Mouse (Mus musculus): ENCODE data around the gene Slc44a1. TPM values are rescaled to one million over a fixed set of nuclear protein-coding genes. Genes with fewer than 3 reads are reported as not detected.

Slc44a1 gene
- polyA plus RNA-seq, 1 experiment from 2014 or later, result 44.1 TPM

GRCm38 (mm10) chr4:53621084-53621483, 180.9 kb downstream of the Slc44a1 start:
- H3K9ac ChIP-seq (ENCODE audit: low read depth, low read length), result no peak overlapping the region
- no peak overlapping the region for H3K4me2 ChIP-seq (ENCODE audit: low read length)
- no peak for TF ChIP-seq CTCF (IDR thresholded peaks at IDR 0.05; ENCODE audit: low read depth)
- H3K4me1 ChIP-seq (replicated peaks; ENCODE audit: insufficient read depth, low read length), result 0 out of 2 replicates have a peak, but pooled peaks cover 5% of the 10 kb centered on the region
- H3K27me3 ChIP-seq (ENCODE audit: insufficient read depth, low read length), result no peaks in the 10 kb centered on the region
- WGBS, result 29% methylated on average over 6 of the region's 6 CpGs
- H3K9me3 ChIP-seq (replicated peaks; ENCODE audit: low read length), result no peaks in the 10 kb centered on the region
- H3K27ac ChIP-seq, result no peak overlapping the region
- no peak overlapping the region for H3K4me3 ChIP-seq (replicated peaks; ENCODE audit: low read depth, low read length)
- peak; percentile 75 for DNase-seq (ENCODE audit: low spot score)
- no peak for ATAC-seq (replicated peaks; ENCODE audit: low FRiP score, low read depth)
- H3K36me3 ChIP-seq (ENCODE audit: insufficient read depth, low read length), result no peaks in the 10 kb centered on the region

GRCm38 (mm10) chr4:53621490-53621889, 181.3 kb downstream of the Slc44a1 start:
- Histone ChIP-seq H3K9ac (ENCODE audit: low read depth, low read length) (no peak overlapping the region), H3K27me3 (ENCODE audit: insufficient read depth, low read length) (no peaks in the 10 kb centered on the region), H3K4me2 (ENCODE audit: low read length) (no peak overlapping the region), H3K27ac (no peak overlapping the region), H3K9me3 (replicated peaks; ENCODE audit: low read length) (no peaks in the 10 kb centered on the region), H3K4me3 (replicated peaks; ENCODE audit: low read depth, low read length) (no peak overlapping the region), H3K36me3 (ENCODE audit: insufficient read depth, low read length) (no peaks in the 10 kb centered on the region), H3K4me1 (replicated peaks; ENCODE audit: insufficient read depth, low read length) (0 out of 2 replicates have a peak, but pooled peaks cover 5% of the 10 kb centered on the region)
- no peak for TF ChIP-seq CTCF (IDR thresholded peaks at IDR 0.05; ENCODE audit: low read depth)
- DNase-seq (ENCODE audit: low spot score), result no peak
- WGBS, result 15% methylated on average over 5 of the region's 5 CpGs
- ATAC-seq (replicated peaks; ENCODE audit: low FRiP score, low read depth), result 0 out of 2 replicates have a peak, but pooled peaks have one; percentile 22

GRCm38 (mm10) chr4:53623711-53624110, 183.5 kb downstream of the Slc44a1 start:
- Histone ChIP-seq H3K27me3 (ENCODE audit: insufficient read depth, low read length) (no peaks in the 10 kb centered on the region), H3K9ac (ENCODE audit: low read depth, low read length) (no peak overlapping the region), H3K36me3 (ENCODE audit: insufficient read depth, low read length) (no peaks in the 10 kb centered on the region)

GRCm38 (mm10) chr4:53624816-53625215, 184.6 kb downstream of the Slc44a1 start:
- no peak for ATAC-seq (replicated peaks; ENCODE audit: low FRiP score, low read depth)
- 50% methylated on average over 4 of the region's 4 CpGs for WGBS

More at GRCm38 (mm10) chr4:53623711-53624110, 183.5 kb downstream of the Slc44a1 start:
- Histone ChIP-seq H3K27ac (no peak overlapping the region), H3K4me3 (replicated peaks; ENCODE audit: low read depth, low read length) (no peak overlapping the region), H3K4me2 (ENCODE audit: low read length) (no peak overlapping the region), H3K4me1 (replicated peaks; ENCODE audit: insufficient read depth, low read length) (0 out of 2 replicates have a peak, but pooled peaks cover 5% of the 10 kb centered on the region), H3K9me3 (replicated peaks; ENCODE audit: low read length) (no peaks in the 10 kb centered on the region)
- ATAC-seq (replicated peaks; ENCODE audit: low FRiP score, low read depth), result no peak
- 100% methylated on average over 1 of the region's 1 CpGs for WGBS
- DNase-seq (ENCODE audit: low spot score), result no peak
- TF ChIP-seq CTCF (IDR thresholded peaks at IDR 0.05; ENCODE audit: low read depth), result no peak

GRCm38 (mm10) chr4:53625263-53625662, 185.1 kb downstream of the Slc44a1 start:
- H3K4me3 ChIP-seq (replicated peaks; ENCODE audit: low read depth, low read length), result no peak overlapping the region
- no peak overlapping the region for H3K4me2 ChIP-seq (ENCODE audit: low read length)
- H3K27me3 ChIP-seq (ENCODE audit: insufficient read depth, low read length), result no peaks in the 10 kb centered on the region
- no peak for DNase-seq (ENCODE audit: low spot score)
- no peaks in the 10 kb centered on the region for H3K9me3 ChIP-seq (replicated peaks; ENCODE audit: low read length)
- H3K27ac ChIP-seq, result no peak overlapping the region
- TF ChIP-seq CTCF (IDR thresholded peaks at IDR 0.05; ENCODE audit: low read depth), result no peak
- ATAC-seq (replicated peaks; ENCODE audit: low FRiP score, low read depth), result no peak
- 0 out of 2 replicates have a peak, but pooled peaks cover 5% of the 10 kb centered on the region for H3K4me1 ChIP-seq (replicated peaks; ENCODE audit: insufficient read depth, low read length)
- no peak overlapping the region for H3K9ac ChIP-seq (ENCODE audit: low read depth, low read length)
- H3K36me3 ChIP-seq (ENCODE audit: insufficient read depth, low read length), result no peaks in the 10 kb centered on the region
- 90% methylated on average over 3 of the region's 3 CpGs for WGBS

More at GRCm38 (mm10) chr4:53624816-53625215, 184.6 kb downstream of the Slc44a1 start:
- no peaks in the 10 kb centered on the region for H3K36me3 ChIP-seq (ENCODE audit: insufficient read depth, low read length)
- no peaks in the 10 kb centered on the region for H3K9me3 ChIP-seq (replicated peaks; ENCODE audit: low read length)
- no peak overlapping the region for H3K4me3 ChIP-seq (replicated peaks; ENCODE audit: low read depth, low read length)
- TF ChIP-seq CTCF (IDR thresholded peaks at IDR 0.05; ENCODE audit: low read depth), result no peak
- DNase-seq (ENCODE audit: low spot score), result peak; percentile 30
- H3K4me2 ChIP-seq (ENCODE audit: low read length), result no peak overlapping the region
- H3K4me1 ChIP-seq (replicated peaks; ENCODE audit: insufficient read depth, low read length), result 0 out of 2 replicates have a peak, but pooled peaks cover 5% of the 10 kb centered on the region
- H3K9ac ChIP-seq (ENCODE audit: low read depth, low read length), result no peak overlapping the region
- H3K27me3 ChIP-seq (ENCODE audit: insufficient read depth, low read length), result no peaks in the 10 kb centered on the region
- H3K27ac ChIP-seq, result no peak overlapping the region

- 33% methylated on average over 4 of the region's 4 CpGs for WGBS
- Histone ChIP-seq H3K36me3 (ENCODE audit: insufficient read depth, low read length) (no peaks in the 10 kb centered on the region), H3K27ac (no peak overlapping the region), H3K9me3 (replicated peaks; ENCODE audit: low read length) (no peaks in the 10 kb centered on the region), H3K4me1 (replicated peaks; ENCODE audit: insufficient read depth, low read length) (no peaks in the 10 kb centered on the region), H3K9ac (ENCODE audit: low read depth, low read length) (no peak overlapping the region), H3K4me2 (ENCODE audit: low read length) (no peak overlapping the region), H3K4me3 (replicated peaks; ENCODE audit: low read depth, low read length) (no peak overlapping the region), H3K27me3 (ENCODE audit: insufficient read depth, low read length) (no peaks in the 10 kb centered on the region)
- no peak for TF ChIP-seq CTCF (IDR thresholded peaks at IDR 0.05; ENCODE audit: low read depth)
- peak; percentile 44; the same call in 1 of the 2 replicates for ATAC-seq (replicated peaks; ENCODE audit: low FRiP score, low read depth)
- peak; percentile 84 for DNase-seq (ENCODE audit: low spot score)
These were observed 188.7 kb downstream of the Slc44a1 start for GRCm38 (mm10) chr4:53628924-53629323.

- Histone ChIP-seq H3K4me1 (replicated peaks; ENCODE audit: insufficient read depth, low read length) (no peaks in the 10 kb centered on the region), H3K9ac (ENCODE audit: low read depth, low read length) (peak overlapping the region; percentile 79), H3K4me3 (replicated peaks; ENCODE audit: low read depth, low read length) (peak overlapping the region; percentile 77), H3K4me2 (ENCODE audit: low read length) (peak overlapping the region; percentile 68), H3K36me3 (ENCODE audit: insufficient read depth, low read length) (no peaks in the 10 kb centered on the region), H3K27me3 (ENCODE audit: insufficient read depth, low read length) (no peaks in the 10 kb centered on the region), H3K9me3 (replicated peaks; ENCODE audit: low read length) (no peaks in the 10 kb centered on the region), H3K27ac (no peak overlapping the region)
- TF ChIP-seq CTCF (IDR thresholded peaks at IDR 0.05; ENCODE audit: low read depth), result no peak
- 14% methylated on average over 12 of the region's 12 CpGs for WGBS
- ATAC-seq (replicated peaks; ENCODE audit: low FRiP score, low read depth) (no peak), DNase-seq (ENCODE audit: low spot score) (no peak)
These were observed 190.7 kb downstream of the Slc44a1 start for GRCm38 (mm10) chr4:53630963-53631315.
